Mouse (Mus musculus): ENCODE data around the gene Fam168a. TPM values are rescaled to one million over a fixed set of nuclear protein-coding genes. Genes with fewer than 3 reads are reported as not detected.
"Not testable (repeated sequence)": the region's sequence is repeated elsewhere in the genome, so short reads cannot be mapped to it uniquely, and the experiment has no call there.

Gene Fam168a
- total RNA-seq, 2 experiments from 2014 or later, result 228 to 260 TPM

- DNase-seq (ENCODE audit: low spot score in 2 of 2), result no peak
Measured at GRCm38 (mm10) chr7:100837701-100838100, 131.3 kb downstream of the Fam168a start.

GRCm38 (mm10) chr7:100839632-100840402 is 133.4 kb downstream of the Fam168a start:
- DNase-seq (ENCODE audit: low spot score in 2 of 2), result peak in 1 of 2 experiments; percentile 7

GRCm38 (mm10) chr7:100840906-100841305 is 134.5 kb downstream of the Fam168a start:
- no peak for DNase-seq (ENCODE audit: low spot score in 2 of 2)

GRCm38 (mm10) chr7:100841608-100842007 is 135.2 kb downstream of the Fam168a start:
- no peak for DNase-seq (ENCODE audit: low spot score in 2 of 2)

- DNase-seq (ENCODE audit: low spot score in 2 of 2), result no peak
Measured at GRCm38 (mm10) chr7:100842175-100842574, 135.7 kb downstream of the Fam168a start.

- no peak for DNase-seq (ENCODE audit: low spot score in 2 of 2)
Measured at GRCm38 (mm10) chr7:100843866-100844265, 137.4 kb downstream of the Fam168a start.

- peak in 1 of 2 experiments; percentile 17 for DNase-seq (ENCODE audit: low spot score in 2 of 2)
Measured at GRCm38 (mm10) chr7:100844385-100845025, 138.1 kb downstream of the Fam168a start.

- DNase-seq (ENCODE audit: low spot score in 2 of 2), result no peak
Measured at GRCm38 (mm10) chr7:100845026-100845400, 138.6 kb downstream of the Fam168a start.

GRCm38 (mm10) chr7:100845412-100845811 is 139.0 kb downstream of the Fam168a start:
- DNase-seq (ENCODE audit: low spot score in 2 of 2), result no peak

- not testable (repeated sequence) for DNase-seq (ENCODE audit: low spot score in 2 of 2)
Measured at GRCm38 (mm10) chr7:100846033-100846432, 139.6 kb downstream of the Fam168a start.

GRCm38 (mm10) chr7:100847131-100847530 is 140.7 kb downstream of the Fam168a start:
- no peak for DNase-seq (ENCODE audit: low spot score in 2 of 2)

GRCm38 (mm10) chr7:100848744-100849143 is 142.3 kb downstream of the Fam168a start:
- peak; percentile 84 to 88 for DNase-seq (ENCODE audit: low spot score in 2 of 2)

- no peak for DNase-seq (ENCODE audit: low spot score in 2 of 2)
Measured at GRCm38 (mm10) chr7:100849508-100849907, 143.1 kb downstream of the Fam168a start.

GRCm38 (mm10) chr7:100851481-100852356 is 145.3 kb downstream of the Fam168a start:
- no peak for DNase-seq (ENCODE audit: low spot score in 2 of 2)

- DNase-seq (ENCODE audit: low spot score in 2 of 2), result no peak
Measured at GRCm38 (mm10) chr7:100853396-100853795, 147.0 kb downstream of the Fam168a start.

GRCm38 (mm10) chr7:100854137-100854814 is 147.8 kb downstream of the Fam168a start:
- DNase-seq (ENCODE audit: low spot score in 2 of 2), result no peak

- peak; percentile 65 to 68 for DNase-seq (ENCODE audit: low spot score in 2 of 2)
Measured at GRCm38 (mm10) chr7:100854861-100855260, 148.4 kb downstream of the Fam168a start.

GRCm38 (mm10) chr7:100855300-100855699 is 148.9 kb downstream of the Fam168a start:
- DNase-seq (ENCODE audit: low spot score in 2 of 2), result no peak

GRCm38 (mm10) chr7:100855795-100856573 is 149.5 kb downstream of the Fam168a start:
- no peak for DNase-seq (ENCODE audit: low spot score in 2 of 2)

- no peak for DNase-seq (ENCODE audit: low spot score in 2 of 2)
Measured at GRCm38 (mm10) chr7:100860450-100860849, 154.0 kb downstream of the Fam168a start.

All from layer of hippocampus, postnatal 10 days (tissue).